Mouse (Mus musculus): Measurements from ENCODE around the gene Zfp369. TPM values are rescaled to one million over a fixed set of nuclear protein-coding genes. Genes with fewer than 3 reads are reported as not detected.
A peak's percentile ranks its signal among the peaks of the same experiment; 100 is the strongest.

Zfp369 gene
- 17.9 and 21.2 TPM in 2 replicates for polyA plus RNA-seq (2016; fragmentation: Nextera tagmentation; extraction: Ambion mirVana)

- H3K9ac ChIP-seq: peak within 1 kb of the TSS; percentile 72
- 0 out of 2 replicates have a peak, but pooled peaks cover 3% of the 10 kb centered on the region for H3K4me1 ChIP-seq
- peaks cover 30% of the 10 kb centered on the region for H3K36me3 ChIP-seq
- H3K4me2 ChIP-seq (replicated peaks): peak within 1 kb of the TSS; percentile 58
- ATAC-seq (ENCODE audit: low FRiP score, low read depth): peak; percentile 99
- no peaks in the 10 kb centered on the region for H3K27me3 ChIP-seq (replicated peaks)
- H3K27ac ChIP-seq: peak within 1 kb of the TSS; percentile 64
- H3K4me3 ChIP-seq: peak within 1 kb of the TSS; percentile 61
- WGBS: under 1% methylated on average over 50 of the region's 50 CpGs
- peaks cover 35% of the 10 kb centered on the region for H3K9me3 ChIP-seq
Observed at GRCm38 (mm10) chr13:65278383-65279341, at the start of gene Zfp369. Gene Zfp369 (plus strand): TSS chr13:65278814.

- no peaks in the 10 kb centered on the region for H3K36me3 ChIP-seq
- WGBS: 70% methylated on average over 9 of the region's 9 CpGs
- no peak for ATAC-seq (ENCODE audit: low FRiP score, low read depth)
- H3K4me3 ChIP-seq: no peak overlapping the region
- no peak overlapping the region for H3K27ac ChIP-seq
- H3K4me2 ChIP-seq (replicated peaks): no peak overlapping the region
- no peaks in the 10 kb centered on the region for H3K27me3 ChIP-seq (replicated peaks)
- no peak overlapping the region for H3K9ac ChIP-seq
- H3K9me3 ChIP-seq: no peaks in the 10 kb centered on the region
- H3K4me1 ChIP-seq: peaks cover 9% of the 10 kb centered on the region
Observed at GRCm38 (mm10) chr13:65237211-65237610, 41.4 kb upstream of the Zfp369 start.

DNA sequence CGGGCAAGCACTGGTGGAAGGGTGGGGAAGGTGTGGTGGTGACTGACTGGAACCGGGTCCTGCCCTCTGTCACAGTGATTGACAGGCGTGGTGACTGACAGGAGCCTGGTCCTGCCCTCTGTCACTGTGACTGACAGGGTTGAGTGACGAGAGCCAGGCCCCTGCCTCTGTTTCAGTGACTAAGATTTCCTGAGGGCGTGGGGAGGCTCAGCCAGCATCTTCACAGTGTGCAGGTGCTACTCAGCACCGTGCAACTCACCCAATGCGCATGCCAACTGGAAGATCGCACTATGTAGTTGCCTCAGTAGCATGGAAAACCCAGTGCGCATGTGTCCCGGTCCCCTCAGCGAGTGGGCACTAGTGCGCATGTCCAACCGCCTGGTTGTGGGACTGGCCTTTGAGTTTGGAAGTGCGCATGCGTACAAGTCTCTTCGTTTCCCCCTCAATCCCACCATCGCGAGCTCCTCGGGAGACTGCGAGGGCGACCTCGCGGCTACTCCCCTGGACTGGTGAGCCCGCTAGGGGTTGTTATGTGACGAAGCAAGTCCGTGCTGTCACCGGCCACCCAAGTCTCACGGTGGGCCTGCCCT is 38.0 kb upstream of the Zfp369 start:
- Histone ChIP-seq H3K9me3 (peaks cover 18% of the 10 kb centered on the region), H3K27me3 (replicated peaks) (no peaks in the 10 kb centered on the region), H3K36me3 (peaks cover 13% of the 10 kb centered on the region; the same call in 1 of the 2 replicates), H3K9ac (peak overlapping the region; percentile 74), H3K4me2 (replicated peaks) (peak overlapping the region; percentile 99), H3K4me1 (peaks cover 12% of the 10 kb centered on the region), H3K4me3 (peak overlapping the region; percentile 75), H3K27ac (peak overlapping the region; percentile 43)
- peak; percentile 96 for ATAC-seq (ENCODE audit: low FRiP score, low read depth)
- WGBS: 2% methylated on average over 28 of the region's 28 CpGs

GRCm38 (mm10) chr13:65241099-65241626 is 37.5 kb upstream of the Zfp369 start:
- peaks cover 23% of the 10 kb centered on the region for H3K9me3 ChIP-seq

DNA sequence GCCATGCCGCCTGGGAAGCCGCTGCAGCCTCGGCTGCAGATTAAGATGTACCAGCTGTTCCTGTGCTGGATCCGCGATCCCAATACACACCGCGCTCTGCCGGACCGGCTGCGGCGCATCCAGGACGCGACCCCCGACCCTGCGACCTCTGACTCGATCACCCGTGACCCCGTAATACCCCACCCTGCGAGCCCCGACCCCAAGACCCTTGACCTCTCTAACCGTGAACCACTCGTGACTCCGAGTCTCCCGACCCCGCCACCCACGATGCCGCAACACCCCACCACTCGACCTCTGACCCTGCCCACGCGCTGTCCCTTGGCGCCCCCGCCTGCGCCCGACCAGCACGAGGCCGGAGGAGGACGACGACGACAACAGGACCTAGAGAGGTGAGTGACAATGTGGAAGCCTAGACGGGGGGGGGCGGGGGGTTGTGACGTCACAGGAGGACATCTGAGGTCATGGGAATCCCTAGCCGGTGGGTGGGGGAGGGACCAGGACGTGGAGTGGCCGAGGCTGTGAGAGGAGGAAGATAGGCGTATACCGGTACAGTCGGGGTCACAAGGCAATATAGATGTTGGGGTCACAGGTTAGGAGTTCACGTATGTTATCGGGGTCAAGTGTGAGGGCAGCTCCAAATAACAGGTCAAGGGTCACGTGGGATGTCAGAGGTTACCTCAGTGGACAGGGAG is 36.8 kb upstream of the Zfp369 start:
- peak overlapping the region; percentile 74 for H3K9ac ChIP-seq
- H3K36me3 ChIP-seq: peaks cover 16% of the 10 kb centered on the region; the same call in 1 of the 2 replicates
- H3K4me3 ChIP-seq: peak overlapping the region; percentile 75
- peak overlapping the region; percentile 99 for H3K4me2 ChIP-seq (replicated peaks)
- 3% methylated on average over 51 of the region's 51 CpGs for WGBS
- ATAC-seq (ENCODE audit: low FRiP score, low read depth): peak; percentile 26
- H3K27ac ChIP-seq: no peak overlapping the region
- no peaks in the 10 kb centered on the region for H3K27me3 ChIP-seq (replicated peaks)
- H3K4me1 ChIP-seq: peaks cover 12% of the 10 kb centered on the region
- peaks cover 25% of the 10 kb centered on the region for H3K9me3 ChIP-seq

More at GRCm38 (mm10) chr13:65241099-65241626, 37.5 kb upstream of the Zfp369 start:
- Histone ChIP-seq H3K9ac (peak overlapping the region; percentile 74), H3K27ac (peak overlapping the region; percentile 43), H3K4me1 (peaks cover 12% of the 10 kb centered on the region), H3K4me2 (replicated peaks) (peak overlapping the region; percentile 99), H3K4me3 (peak overlapping the region; percentile 75), H3K36me3 (peaks cover 16% of the 10 kb centered on the region; the same call in 1 of the 2 replicates), H3K27me3 (replicated peaks) (no peaks in the 10 kb centered on the region)
- ATAC-seq (ENCODE audit: low FRiP score, low read depth): peak; percentile 87
- under 1% methylated on average over 45 of the region's 45 CpGs for WGBS

- H3K27ac ChIP-seq: no peak overlapping the region
- ATAC-seq (ENCODE audit: low FRiP score, low read depth): no peak
- H3K9ac ChIP-seq: no peak overlapping the region
- peaks cover 28% of the 10 kb centered on the region for H3K9me3 ChIP-seq
- H3K4me3 ChIP-seq: peak overlapping the region; percentile 75
- peaks cover 12% of the 10 kb centered on the region for H3K4me1 ChIP-seq
- H3K4me2 ChIP-seq (replicated peaks): peak overlapping the region; percentile 99
- H3K36me3 ChIP-seq: peaks cover 17% of the 10 kb centered on the region; the same call in 1 of the 2 replicates
- WGBS: 39% methylated on average over 27 of the region's 27 CpGs
- no peaks in the 10 kb centered on the region for H3K27me3 ChIP-seq (replicated peaks)
Observed at GRCm38 (mm10) chr13:65242319-65242787, 36.3 kb upstream of the Zfp369 start.

- 92% methylated on average over 4 of the region's 4 CpGs for WGBS
- no peaks in the 10 kb centered on the region for H3K27me3 ChIP-seq (replicated peaks)
- peaks cover 31% of the 10 kb centered on the region for H3K9me3 ChIP-seq
- no peak overlapping the region for H3K27ac ChIP-seq
- peaks cover 12% of the 10 kb centered on the region for H3K4me1 ChIP-seq
- H3K4me2 ChIP-seq (replicated peaks): no peak overlapping the region
- no peak overlapping the region for H3K4me3 ChIP-seq
- no peak for ATAC-seq (ENCODE audit: low FRiP score, low read depth)
- peaks cover 22% of the 10 kb centered on the region for H3K36me3 ChIP-seq
- H3K9ac ChIP-seq: no peak overlapping the region
Observed at GRCm38 (mm10) chr13:65243273-65243672, 35.3 kb upstream of the Zfp369 start.

- Histone ChIP-seq H3K9me3 (peaks cover 67% of the 10 kb centered on the region), H3K9ac (no peak overlapping the region), H3K4me1 (no peaks in the 10 kb centered on the region), H3K4me3 (peak overlapping the region; percentile 26), H3K36me3 (peaks cover 49% of the 10 kb centered on the region), H3K27me3 (replicated peaks) (no peaks in the 10 kb centered on the region; the same call in 1 of the 2 replicates), H3K4me2 (replicated peaks) (peak overlapping the region; percentile 49), H3K27ac (no peak overlapping the region)
- peak; percentile 89 for ATAC-seq (ENCODE audit: low FRiP score, low read depth)
- 29% methylated on average over 36 of the region's 36 CpGs for WGBS
Observed at GRCm38 (mm10) chr13:65258175-65258954, 20.2 kb upstream of the Zfp369 start.

DNA sequence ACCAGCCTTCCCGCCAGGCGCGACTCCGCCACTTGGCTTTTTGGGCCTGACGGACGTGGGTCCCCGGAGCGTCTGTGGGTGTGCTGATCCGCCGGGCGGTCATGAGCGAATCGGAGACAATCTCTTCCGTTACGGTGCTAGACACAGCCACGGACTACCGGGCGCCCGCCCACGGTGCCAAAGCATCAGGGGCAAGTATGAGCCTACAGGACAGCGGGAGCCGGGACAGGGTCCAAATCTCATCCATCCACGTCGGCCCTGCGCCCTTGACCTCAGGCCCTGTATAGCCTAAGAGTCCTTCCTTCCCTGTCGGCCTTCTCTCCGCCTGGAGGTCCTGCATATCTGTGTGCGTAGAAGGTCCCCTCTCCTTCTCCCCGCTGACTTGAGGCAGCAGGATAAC is 19.4 kb upstream of the Zfp369 start, which contains the start of gene Gm10775:
Gm10775 (plus strand) TSS at position 301 of the 400 bp plus-strand sequence.
- H3K9me3 ChIP-seq: peaks cover 75% of the 10 kb centered on the region
- H3K27me3 ChIP-seq (replicated peaks): no peaks in the 10 kb centered on the region; the same call in 1 of the 2 replicates
- peak within 1 kb of the TSS; percentile 49 for H3K4me2 ChIP-seq (replicated peaks)
- peak within 1 kb of the TSS; percentile 26 for H3K4me3 ChIP-seq
- WGBS: 55% methylated on average over 29 of the region's 29 CpGs
- H3K27ac ChIP-seq: no peak within 1 kb of the TSS
- no peak within 1 kb of the TSS for H3K9ac ChIP-seq
- no peaks in the 10 kb centered on the region for H3K4me1 ChIP-seq
- H3K36me3 ChIP-seq: peaks cover 57% of the 10 kb centered on the region
- ATAC-seq (ENCODE audit: low FRiP score, low read depth): no peak; the same call in 1 of the 2 replicates

GRCm38 (mm10) chr13:65262086-65262485 is 16.5 kb upstream of the Zfp369 start:
- no peak for ATAC-seq (ENCODE audit: low FRiP score, low read depth)
- peaks cover 68% of the 10 kb centered on the region for H3K36me3 ChIP-seq
- WGBS: 95% methylated on average over 5 of the region's 5 CpGs
- H3K4me3 ChIP-seq: no peak overlapping the region
- no peak overlapping the region for H3K9ac ChIP-seq
- no peaks in the 10 kb centered on the region for H3K4me1 ChIP-seq
- no peak overlapping the region for H3K4me2 ChIP-seq (replicated peaks)
- H3K27me3 ChIP-seq (replicated peaks): no peaks in the 10 kb centered on the region; the same call in 1 of the 2 replicates
- H3K27ac ChIP-seq: no peak overlapping the region
- peaks cover 88% of the 10 kb centered on the region for H3K9me3 ChIP-seq

GRCm38 (mm10) chr13:65277994-65278382 is 626 bp upstream of the Zfp369 start:
- Histone ChIP-seq H3K27me3 (replicated peaks) (no peaks in the 10 kb centered on the region), H3K4me1 (0 out of 2 replicates have a peak, but pooled peaks cover 3% of the 10 kb centered on the region), H3K4me2 (replicated peaks) (peak overlapping the region; percentile 58), H3K4me3 (peak overlapping the region; percentile 61), H3K9me3 (peaks cover 40% of the 10 kb centered on the region), H3K36me3 (peaks cover 30% of the 10 kb centered on the region), H3K9ac (peak overlapping the region; percentile 72), H3K27ac (peak overlapping the region; percentile 64)
- peak; percentile 65 for ATAC-seq (ENCODE audit: low FRiP score, low read depth)
- 15% methylated on average over 9 of the region's 9 CpGs for WGBS
